Mouse (Mus musculus): ENCODE measurements around the gene Ssna1.
A peak's percentile ranks its signal among the peaks of the same experiment; 100 is the strongest.

Ssna1 gene

DNA sequence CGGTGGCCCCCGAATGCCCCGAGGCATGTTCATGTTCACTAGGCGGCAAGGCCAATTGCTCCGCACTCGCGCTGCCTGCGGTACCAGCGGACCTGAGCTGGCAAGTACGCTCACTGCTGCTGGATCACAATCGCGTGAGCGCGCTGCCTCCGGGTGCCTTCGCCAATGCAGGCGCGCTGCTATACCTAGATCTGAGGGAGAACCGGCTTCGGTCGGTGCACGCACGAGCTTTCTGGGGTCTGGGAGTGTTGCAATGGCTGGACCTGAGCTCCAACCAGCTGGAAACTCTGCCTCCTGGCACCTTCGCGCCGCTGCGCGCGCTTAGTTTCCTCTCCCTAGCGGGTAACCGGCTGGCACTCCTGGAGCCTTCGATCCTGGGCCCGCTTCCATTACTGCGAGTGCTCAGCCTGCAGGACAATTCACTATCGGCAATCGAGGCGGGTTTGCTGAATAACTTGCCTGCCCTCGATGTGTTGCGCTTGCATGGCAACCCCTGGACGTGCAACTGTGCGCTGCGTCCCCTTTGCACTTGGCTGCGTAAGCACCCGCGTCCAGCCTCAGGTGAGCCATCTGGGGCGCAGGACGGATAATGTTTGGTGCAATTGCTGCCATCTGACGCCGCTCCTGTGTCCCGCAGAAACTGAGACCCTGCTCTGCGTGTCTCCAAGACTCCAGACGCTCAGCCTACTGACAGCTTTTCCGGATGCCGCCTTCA lies 18.0 kb upstream of the Ssna1 start:
- no peak for DNase-seq (ENCODE audit: low read depth)

GRCm38 (mm10) chr2:25289651-25290050 lies 17.4 kb upstream of the Ssna1 start, which contains the start of gene Lrrc26:
Gene Lrrc26, plus strand, starts transcription at chr2:25289915.
- no peak for DNase-seq (ENCODE audit: low read depth)

GRCm38 (mm10) chr2:25288734-25289345 lies 16.6 kb upstream of the Ssna1 start:
- no peak for DNase-seq (ENCODE audit: low read depth)

- no peak for DNase-seq (ENCODE audit: low read depth)
Observed at GRCm38 (mm10) chr2:25287927-25288649, 15.8 kb upstream of the Ssna1 start, which contains the start of gene Tmem210. Gene Tmem210, plus strand, starts transcription at chr2:25288145.

- no peak for DNase-seq (ENCODE audit: low read depth)
Observed at GRCm38 (mm10) chr2:25286837-25287636, 14.8 kb upstream of the Ssna1 start.

DNA sequence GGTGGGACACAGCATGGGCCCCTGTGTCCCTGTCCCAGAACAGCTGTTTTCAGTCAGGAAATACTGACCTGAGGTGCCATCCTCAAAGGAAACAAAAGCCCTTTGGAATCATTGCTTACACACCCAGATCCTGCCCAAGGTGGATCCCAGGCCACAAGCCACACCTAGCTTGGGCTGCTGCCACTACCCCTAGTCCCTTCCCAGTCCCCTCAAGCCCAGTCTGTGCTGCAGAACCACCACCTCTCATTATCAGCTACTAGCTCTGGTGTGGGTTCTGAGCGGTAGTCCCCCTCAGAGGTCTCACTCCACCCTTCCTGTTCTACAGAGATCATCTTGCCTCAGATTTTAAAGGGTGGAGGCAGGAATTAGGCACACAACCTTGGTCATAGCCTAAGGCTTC lies 14.1 kb upstream of the Ssna1 start:
- DNase-seq (ENCODE audit: low read depth) = no peak

GRCm38 (mm10) chr2:25285551-25285950 lies 13.3 kb upstream of the Ssna1 start:
- no peak for DNase-seq (ENCODE audit: low read depth)

DNA sequence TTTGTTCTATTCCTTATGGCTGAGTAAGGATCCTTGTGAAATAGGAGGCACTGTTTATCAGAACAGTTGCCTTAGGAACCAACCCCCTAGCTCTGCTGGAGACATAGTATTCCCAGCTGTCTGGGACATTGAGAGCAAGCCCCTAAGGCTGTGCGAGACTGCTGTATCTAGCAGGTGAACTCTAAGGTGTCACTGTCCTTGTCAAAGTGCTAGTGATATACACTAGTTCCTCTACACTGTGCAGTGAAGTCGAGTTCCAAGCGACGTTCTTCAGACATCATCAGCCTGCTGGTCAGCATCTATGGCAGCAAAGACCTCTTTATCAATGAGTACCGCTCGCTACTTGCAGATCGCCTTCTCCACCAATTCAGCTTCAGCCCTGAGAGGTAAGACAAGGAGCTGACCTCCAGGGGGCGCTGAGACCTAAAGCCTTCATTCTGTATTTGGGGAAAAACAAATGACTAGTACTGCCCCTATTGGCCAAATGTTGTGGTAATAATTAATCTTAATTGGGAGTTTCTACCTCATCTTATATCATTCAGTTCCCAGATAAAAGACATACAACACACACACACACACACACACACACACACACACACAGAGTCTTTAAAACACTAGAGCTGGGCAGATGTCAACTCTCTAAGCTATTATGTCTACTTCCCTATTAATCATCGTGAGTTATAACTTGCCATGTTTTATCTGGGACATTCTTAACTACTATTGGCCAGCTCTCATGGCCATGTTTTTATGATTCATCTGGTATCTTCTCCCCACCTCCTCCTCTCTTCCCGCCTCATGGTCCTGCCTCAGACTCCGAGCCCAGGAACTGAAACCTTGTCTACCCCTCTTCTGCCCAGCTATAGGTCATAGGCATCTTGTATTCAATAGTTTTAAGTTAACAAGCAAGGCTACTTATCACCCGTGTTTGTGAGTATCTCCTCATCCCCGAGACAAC lies 7.0 kb upstream of the Ssna1 start:
- DNase-seq (ENCODE audit: low read depth) = peak; percentile 92

DNA sequence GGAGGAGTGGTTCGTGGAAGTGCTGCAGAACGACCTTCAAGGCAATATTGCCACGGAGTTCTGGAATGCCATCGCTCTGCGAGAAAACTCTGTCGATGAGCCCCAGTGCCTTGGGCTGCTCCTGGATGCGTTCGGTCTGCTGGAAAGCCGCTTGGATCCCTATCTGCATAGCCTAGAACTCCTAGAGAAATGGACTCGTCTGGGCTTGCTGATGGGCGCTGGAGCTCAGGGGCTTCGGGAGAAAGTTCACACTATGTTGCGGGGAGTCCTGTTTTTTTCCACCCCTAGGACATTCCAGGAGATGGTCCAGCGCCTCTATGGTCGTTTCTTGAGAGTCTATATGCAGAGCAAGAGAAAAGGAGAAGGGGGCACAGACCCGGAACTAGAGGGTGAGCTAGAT lies 772 bp upstream of the Ssna1 start:
- no peak for DNase-seq (ENCODE audit: low read depth)

- DNase-seq (ENCODE audit: low read depth) = no peak
Observed at GRCm38 (mm10) chr2:25272515-25272914, 277 bp upstream of the Ssna1 start.

DNA sequence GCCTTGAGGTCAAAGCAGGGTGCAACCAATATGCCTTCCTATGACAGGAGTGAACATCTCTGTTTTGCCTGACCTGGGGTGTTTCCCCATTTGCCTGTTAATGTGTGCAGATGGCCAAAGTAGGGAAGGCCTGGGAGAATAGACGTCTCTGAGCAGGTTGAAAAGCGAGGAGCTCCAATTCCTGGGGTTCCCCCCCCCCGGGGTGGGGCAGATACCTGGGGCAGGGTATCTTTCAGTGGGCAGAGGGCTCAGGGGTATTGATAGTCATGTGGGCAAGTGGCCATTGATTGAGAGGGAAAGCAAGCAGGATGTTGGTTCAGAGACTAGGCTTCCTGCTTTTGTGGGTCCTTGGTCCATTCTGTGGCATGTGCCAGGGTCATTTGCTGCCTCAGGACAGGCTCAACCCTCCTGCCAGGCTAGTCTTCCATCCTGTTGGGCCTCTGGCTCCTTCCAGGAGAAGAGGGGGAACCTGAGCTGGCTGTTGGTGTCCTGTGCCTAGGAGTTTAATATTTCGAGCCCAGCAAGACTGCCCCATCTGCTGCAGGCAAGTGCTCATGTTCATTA lies 4.4 kb downstream of the Ssna1 start:
- DNase-seq (ENCODE audit: low read depth) = no peak

DNA sequence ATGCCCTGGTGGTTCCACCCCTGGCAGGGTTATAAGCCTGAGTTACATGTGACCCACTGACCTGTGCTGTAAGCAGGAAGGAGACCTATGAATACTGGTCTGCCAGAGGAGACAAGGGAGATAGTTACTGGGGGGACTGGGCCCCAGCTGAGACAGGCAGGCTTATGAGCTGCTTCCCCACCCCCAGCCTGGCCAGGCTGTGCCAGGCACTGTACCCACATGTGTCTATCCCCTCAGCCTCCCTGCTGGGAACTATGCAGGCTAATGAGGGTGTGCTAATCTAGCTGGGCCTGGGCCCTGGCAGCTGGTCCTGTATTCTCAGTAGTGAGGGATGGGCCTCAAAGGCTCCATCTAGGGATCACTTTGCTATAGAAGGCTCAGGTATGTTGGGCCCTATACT lies 5.0 kb downstream of the Ssna1 start:
- no peak for DNase-seq (ENCODE audit: low read depth)

DNA sequence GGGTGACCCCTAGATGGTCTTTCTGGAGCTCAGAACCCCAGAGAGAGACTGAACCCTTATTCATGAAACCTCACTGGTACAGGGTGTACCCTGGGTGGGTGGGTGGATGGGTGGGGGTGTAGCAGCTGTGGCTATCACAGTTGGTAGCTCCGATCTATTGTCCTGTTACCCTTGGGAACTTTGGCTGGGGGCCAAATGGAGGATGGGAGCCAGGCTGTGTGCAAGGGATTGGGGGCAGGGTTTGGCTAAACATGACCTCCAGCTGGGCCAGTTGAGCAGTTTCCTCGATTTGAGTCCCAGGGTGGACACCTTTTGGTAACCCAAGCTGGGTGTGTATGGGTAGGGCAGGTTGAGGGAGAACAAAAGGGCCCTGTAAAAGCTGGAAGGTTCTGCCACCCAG lies 5.5 kb downstream of the Ssna1 start:
- no peak for DNase-seq (ENCODE audit: low read depth)

GRCm38 (mm10) chr2:25265897-25266656 lies 6.2 kb downstream of the Ssna1 start:
- DNase-seq (ENCODE audit: low read depth) = no peak

DNA sequence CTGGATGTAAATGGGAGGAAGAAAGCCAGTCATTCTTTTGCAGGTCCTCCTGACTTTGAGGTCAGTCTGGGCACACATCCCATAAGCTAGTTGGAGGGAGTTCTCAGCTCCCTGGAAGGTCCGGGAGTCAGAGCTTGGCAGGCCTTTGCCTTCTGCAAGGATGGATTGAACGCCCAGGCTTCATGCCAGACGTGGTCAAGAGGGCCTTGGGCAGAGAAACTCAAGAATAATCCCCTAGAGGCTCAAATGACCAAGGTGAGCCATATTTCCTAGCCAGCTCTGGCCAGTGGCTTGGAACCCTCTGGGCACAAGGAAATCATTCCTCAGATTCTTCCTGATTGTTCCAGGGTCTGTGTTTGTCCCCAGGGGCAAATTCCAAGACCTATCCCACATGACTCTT lies 7.4 kb downstream of the Ssna1 start:
- no peak for DNase-seq (ENCODE audit: low read depth)

DNA sequence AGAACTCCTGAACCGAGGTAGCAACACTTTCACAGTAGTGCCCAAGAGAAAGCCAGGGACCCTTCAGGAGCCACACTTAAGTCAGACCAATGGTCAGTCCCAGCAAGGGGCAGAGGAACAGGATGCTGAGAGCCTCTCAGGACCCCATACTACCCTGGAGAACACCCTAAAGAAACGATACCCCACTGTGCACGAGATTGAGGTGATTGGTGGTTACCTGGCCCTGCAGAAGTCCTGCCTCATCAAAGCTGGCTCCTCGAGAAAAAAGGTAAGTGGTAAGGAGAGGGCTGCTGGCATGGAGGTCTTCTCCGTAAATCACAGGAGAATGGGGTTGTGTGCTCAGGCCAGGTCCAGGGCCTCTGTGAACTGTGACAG lies 8.0 kb downstream of the Ssna1 start:
- no peak for DNase-seq (ENCODE audit: low read depth)

DNA sequence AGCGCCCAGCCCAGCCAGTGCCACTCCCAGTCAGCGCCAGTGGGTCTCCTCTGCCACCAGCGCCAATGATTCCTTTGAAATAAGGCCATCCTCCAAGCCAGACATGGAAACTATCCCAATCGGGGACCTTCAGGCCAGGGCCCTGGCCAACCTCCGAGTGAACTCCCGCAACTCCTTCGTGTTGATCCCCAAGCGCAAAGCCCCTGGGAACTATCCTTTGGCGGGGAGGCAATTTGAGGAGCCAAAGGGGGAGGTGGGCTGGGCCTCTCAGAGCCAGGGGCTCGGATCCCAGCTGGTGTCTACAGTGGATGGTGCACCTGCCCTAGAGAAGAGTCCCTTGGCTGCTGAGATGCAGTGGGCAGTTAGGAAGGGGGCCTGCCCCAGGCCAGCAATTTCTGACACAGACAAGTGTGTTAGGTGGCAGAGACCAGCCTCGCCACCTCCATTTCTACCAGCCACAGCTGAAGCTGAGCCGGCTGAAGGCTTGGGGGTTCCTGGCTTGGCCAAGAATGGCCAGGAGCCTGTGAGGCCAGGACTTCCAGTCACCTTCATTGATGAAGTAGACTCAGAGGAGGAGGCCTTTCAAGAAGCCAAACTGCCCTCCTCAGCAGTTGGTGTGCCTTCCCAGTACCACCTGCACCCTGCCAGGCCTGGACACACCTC lies 8.5 kb downstream of the Ssna1 start:
- no peak for DNase-seq (ENCODE audit: low read depth)

GRCm38 (mm10) chr2:25262795-25263622 lies 9.2 kb downstream of the Ssna1 start:
- peak; percentile 80 for DNase-seq (ENCODE audit: low read depth)
